Mouse (Mus musculus) small intestine, adult 2 months (tissue): ENCODE measurements at regions not wholly inside any gene's neighbourhood (a gene's known extent, or its start where the extent isn't known, plus 50 kb on each side); places are given as distances from the start of the nearest gene placed in this dataset.

ENCODE experiments used
- H3K27ac ChIP-seq: fragments of 200-500 bp; 2 replicates; pipeline ENCODE4 v1.5.1; 2012; ENCODE audit warnings: low read depth, low read length, control low read depth, inconsistent platforms; ENCODE audit not compliant: insufficient read depth
- H3K27me3 ChIP-seq: fragments of 200-500 bp; 2 replicates; pipeline ENCODE4 v1.6.1; 2012; ENCODE audit warnings: mild to moderate bottlenecking, moderate library complexity, low read length, inconsistent platforms; ENCODE audit not compliant: control insufficient read depth, insufficient read depth
- H3K36me3 ChIP-seq: fragments of 200-500 bp; 2 replicates; pipeline ENCODE4 v1.6.1; 2012; ENCODE audit warnings: mild to moderate bottlenecking, low read length, control low read depth, inconsistent platforms; ENCODE audit not compliant: control insufficient read depth, insufficient read depth
- H3K4me1 ChIP-seq: fragments of 200-500 bp; 2 replicates; pipeline ENCODE4 v1.6.1; 2012; ENCODE audit warnings: low read length, inconsistent platforms, mixed read lengths; ENCODE audit not compliant: control insufficient read depth, insufficient read depth, insufficient read length
- H3K4me3 ChIP-seq: fragments of 200-500 bp; 2 replicates; pipeline ENCODE4 v1.5.1; 2012; ENCODE audit warnings: low read depth, mild to moderate bottlenecking, control low read depth, inconsistent platforms, low read length, moderate library complexity
- CTCF ChIP-seq: fragments of 200-500 bp; IDR thresholded peaks from 2 replicates; pipeline ENCODE4 v1.5.1; 2012; ENCODE audit warnings: low read depth, mild to moderate bottlenecking, control low read depth, inconsistent platforms, low read length, moderate library complexity, mixed read lengths; ENCODE audit not compliant: insufficient replicate concordance, insufficient read length; ENCODE audit errors: extremely low read depth
- POLR2A ChIP-seq: fragments of 200-500 bp; IDR thresholded peaks from 2 replicates; pipeline ENCODE4 v1.6.1; 2012; ENCODE audit warnings: low read depth, mild to moderate bottlenecking, control low read depth, inconsistent platforms, low read length, moderate library complexity
- WGBS: fragments of 180-500 bp; shearing (Covaris S2); methylation state at CpG from one replicate; pipeline ENCODE4 v1.1.7; 2018; 5-methylcytosine and 5-hydroxymethylcytosine counted together

DNA sequence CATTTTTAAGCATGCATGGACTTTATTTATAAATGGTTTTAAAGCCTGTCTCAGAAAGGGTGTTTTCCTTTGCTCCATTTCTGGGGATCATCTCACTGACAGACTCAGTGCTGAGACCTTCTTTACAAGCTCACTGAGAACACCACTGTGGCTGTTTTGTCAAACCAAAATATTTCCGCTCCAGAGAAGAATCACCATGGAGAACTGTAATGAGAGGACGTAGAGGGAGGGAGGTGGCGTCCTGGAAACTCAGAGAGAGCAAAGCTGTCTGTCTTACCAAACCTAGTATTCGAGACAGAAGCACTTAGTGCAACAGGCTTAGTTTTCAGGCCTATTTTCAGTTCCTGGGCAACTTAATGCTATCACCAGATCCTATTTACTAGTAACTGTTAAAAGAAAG lies 2565.5 kb upstream of the 5930422O12Rik start:
- 68% methylated on average over 4 of the region's 4 CpGs for WGBS

DNA sequence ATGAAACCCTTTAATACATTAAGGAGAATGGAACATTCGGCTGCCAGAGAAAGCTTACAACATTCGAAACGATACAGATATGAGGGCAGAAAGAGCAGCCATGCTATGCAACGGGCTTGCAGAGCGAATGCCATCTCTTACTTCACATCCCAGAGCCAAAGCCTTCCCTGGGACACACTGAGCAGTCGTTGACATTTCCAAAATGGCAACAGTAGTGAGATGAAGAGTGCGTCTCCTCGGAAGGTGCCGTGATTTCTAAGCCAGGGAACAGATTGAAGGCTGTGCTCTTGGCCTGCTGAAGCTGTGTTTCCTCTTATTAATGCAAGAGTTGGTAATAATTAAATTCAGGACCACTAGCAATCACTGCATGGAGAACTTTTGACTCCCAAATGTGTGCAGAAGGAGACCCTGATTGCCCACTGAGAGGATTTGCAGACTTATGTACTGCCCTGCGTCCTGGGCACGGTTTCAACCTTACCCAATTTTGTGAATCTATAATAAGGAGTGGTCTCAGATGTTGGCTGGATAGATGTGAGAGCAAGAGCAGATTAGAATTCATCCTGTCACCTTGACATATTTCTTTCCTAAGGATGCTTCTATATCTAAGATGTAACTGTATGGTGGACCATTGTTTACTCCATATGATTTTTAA lies 2522.3 kb upstream of the 5930422O12Rik start:
- no peak overlapping the region for H3K27ac ChIP-seq
- no peaks in the 10 kb centered on the region for H3K36me3 ChIP-seq
- no peak for TF ChIP-seq POLR2A
- no peak for TF ChIP-seq CTCF
- 86% methylated on average over 11 of the region's 11 CpGs for WGBS
- no peaks in the 10 kb centered on the region for H3K4me1 ChIP-seq
- H3K4me3 ChIP-seq = no peak overlapping the region
- H3K27me3 ChIP-seq = no peaks in the 10 kb centered on the region

More for the DNA sequence above, 2565.5 kb upstream of the 5930422O12Rik start:
- H3K4me3 ChIP-seq = no peak overlapping the region
- H3K27me3 ChIP-seq = no peaks in the 10 kb centered on the region
- TF ChIP-seq POLR2A = no peak
- no peak for TF ChIP-seq CTCF
- H3K27ac ChIP-seq = no peak overlapping the region
- H3K36me3 ChIP-seq = no peaks in the 10 kb centered on the region
- H3K4me1 ChIP-seq = no peaks in the 10 kb centered on the region

DNA sequence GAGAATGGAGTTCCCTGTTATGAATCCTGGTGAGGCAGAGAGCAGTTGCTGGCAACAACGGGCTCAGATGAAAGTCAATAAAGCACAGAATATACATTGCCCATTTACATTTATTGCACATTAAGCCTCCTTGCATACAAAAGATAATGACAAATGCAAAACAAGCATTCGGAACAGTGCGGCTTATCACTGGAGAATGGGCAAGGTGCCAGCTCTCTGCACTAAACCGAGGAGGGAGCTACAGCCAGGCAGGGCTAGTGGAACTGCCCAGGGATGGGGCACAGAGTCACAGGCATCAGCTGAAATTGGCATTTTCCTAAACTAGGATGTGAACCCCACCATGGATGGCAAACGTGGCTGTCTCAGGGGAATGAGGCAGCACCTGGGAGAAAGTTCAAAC lies 2514.8 kb upstream of the 5930422O12Rik start:
- TF ChIP-seq POLR2A (no peak), CTCF (no peak)
- Histone ChIP-seq H3K4me3 (no peak overlapping the region), H3K27me3 (no peaks in the 10 kb centered on the region), H3K4me1 (no peaks in the 10 kb centered on the region), H3K27ac (no peak overlapping the region), H3K36me3 (no peaks in the 10 kb centered on the region)
- WGBS = 31% methylated on average over 5 of the region's 5 CpGs

DNA sequence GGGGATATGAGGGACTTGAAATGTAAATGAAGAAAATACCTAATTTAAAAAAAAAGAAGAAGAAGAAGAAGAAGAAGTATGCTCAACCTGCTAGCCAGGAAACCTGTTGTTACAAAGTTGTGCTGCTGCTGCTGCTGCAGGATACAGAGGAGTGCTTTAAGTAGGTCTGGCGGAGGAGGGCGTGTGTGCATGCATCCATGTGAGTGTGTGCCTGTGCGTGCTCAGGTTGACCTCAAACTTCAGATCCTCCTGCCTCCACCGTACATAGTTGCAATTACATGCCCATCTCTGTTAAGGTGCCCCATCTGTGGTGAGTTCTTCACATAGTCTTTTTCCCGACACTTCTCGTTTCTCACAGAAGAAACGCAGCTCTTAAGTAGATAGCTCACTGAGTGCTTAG lies 2513.4 kb upstream of the 5930422O12Rik start:
- TF ChIP-seq CTCF (no peak), POLR2A (no peak)
- no peak overlapping the region for H3K27ac ChIP-seq
- WGBS = 69% methylated on average over 7 of the region's 7 CpGs

DNA sequence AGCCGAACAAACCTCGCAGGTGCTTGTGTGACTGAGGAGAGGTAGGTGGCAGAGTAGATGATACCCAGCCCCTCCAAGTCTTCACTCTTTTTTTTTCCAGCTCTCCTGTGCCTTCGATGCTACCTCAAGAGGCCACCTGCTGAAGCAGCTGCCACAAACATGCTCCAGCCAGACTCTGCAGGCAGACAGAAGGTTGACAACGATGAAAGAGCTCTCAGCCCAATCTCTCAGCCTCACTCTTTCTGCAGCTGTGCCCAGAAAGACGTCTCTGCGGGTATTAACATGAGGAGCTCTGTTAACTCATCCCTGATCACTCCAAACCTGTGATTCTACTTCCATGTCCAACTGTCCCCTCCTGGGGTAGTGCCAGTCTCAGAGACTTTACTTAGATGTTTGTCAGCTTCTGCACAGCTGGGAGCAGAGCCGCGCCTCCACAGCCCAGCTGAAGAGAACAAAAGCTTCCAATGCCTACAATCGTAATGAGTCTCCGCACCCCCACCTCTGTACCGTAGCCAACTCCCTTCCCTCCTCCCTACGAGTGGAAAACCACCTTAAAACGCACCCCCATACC lies 2512.8 kb upstream of the 5930422O12Rik start:
- WGBS = 13% methylated on average over 13 of the region's 13 CpGs
- H3K4me3 ChIP-seq = no peak overlapping the region

More for the DNA sequence above, 2513.4 kb upstream of the 5930422O12Rik start:
- Histone ChIP-seq H3K4me1 (no peaks in the 10 kb centered on the region), H3K4me3 (no peak overlapping the region), H3K36me3 (no peaks in the 10 kb centered on the region), H3K27me3 (no peaks in the 10 kb centered on the region)

DNA sequence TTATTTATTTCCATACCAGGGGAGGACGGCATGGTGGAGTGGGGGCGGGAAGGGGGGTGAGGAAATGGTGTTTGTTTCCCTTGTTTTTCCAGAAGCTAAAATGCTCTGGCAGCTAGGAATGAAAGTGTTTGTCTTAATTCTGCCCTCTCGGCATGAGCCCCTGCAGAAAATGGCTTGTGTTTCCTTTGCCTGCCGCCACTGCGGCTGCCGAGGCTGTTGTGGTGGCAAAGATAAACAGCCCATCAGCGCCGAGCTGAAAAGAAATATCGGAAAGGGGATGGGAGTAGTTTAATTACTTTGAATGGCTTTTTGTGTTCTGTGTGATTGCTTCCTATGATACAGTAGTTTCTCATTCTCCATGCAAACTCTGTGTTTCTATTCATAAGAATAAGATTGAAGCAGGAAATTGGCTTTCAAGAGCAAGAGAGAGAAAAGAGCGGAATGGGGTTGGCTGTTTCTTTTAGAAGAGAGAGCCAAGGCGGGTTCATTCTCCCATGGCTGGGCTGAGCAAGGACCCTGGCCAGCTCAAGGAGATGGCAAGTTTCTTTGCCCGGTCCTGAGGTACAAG lies 2512.2 kb upstream of the 5930422O12Rik start:
- TF ChIP-seq CTCF (no peak), POLR2A (no peak)
- H3K27me3 ChIP-seq = no peaks in the 10 kb centered on the region
- WGBS = 14% methylated on average over 12 of the region's 12 CpGs
- H3K27ac ChIP-seq = no peak overlapping the region
- no peaks in the 10 kb centered on the region for H3K4me1 ChIP-seq
- no peak overlapping the region for H3K4me3 ChIP-seq
- no peaks in the 10 kb centered on the region for H3K36me3 ChIP-seq

More for the DNA sequence above, 2512.8 kb upstream of the 5930422O12Rik start:
- Histone ChIP-seq H3K36me3 (no peaks in the 10 kb centered on the region), H3K27ac (no peak overlapping the region), H3K27me3 (no peaks in the 10 kb centered on the region), H3K4me1 (no peaks in the 10 kb centered on the region)
- TF ChIP-seq CTCF = no peak
- TF ChIP-seq POLR2A = no peak

DNA sequence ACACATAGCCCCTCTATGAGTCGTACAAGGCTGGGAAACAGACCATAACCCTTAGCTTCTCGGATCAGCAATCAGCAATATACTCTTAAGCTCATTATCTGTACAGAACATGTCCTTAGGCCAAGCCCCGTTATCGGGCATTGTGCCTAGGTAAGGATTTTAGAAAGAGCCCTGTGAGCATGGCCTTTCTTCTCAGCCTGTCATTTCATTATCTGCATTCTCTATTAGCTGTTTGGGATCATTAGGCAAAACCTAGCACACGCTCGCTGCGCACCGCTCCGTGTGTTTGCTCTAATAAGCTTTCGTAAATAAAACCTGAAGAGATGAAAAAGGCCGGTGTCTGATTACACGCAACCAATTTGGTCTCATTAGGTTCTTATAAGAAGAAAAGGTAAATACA lies 2507.1 kb upstream of the 5930422O12Rik start:
- H3K36me3 ChIP-seq = no peaks in the 10 kb centered on the region
- no peaks in the 10 kb centered on the region for H3K4me1 ChIP-seq
- H3K4me3 ChIP-seq = no peak overlapping the region
- no peak overlapping the region for H3K27ac ChIP-seq
- 51% methylated on average over 12 of the region's 12 CpGs for WGBS
- TF ChIP-seq POLR2A = no peak
- no peak for TF ChIP-seq CTCF
- no peaks in the 10 kb centered on the region for H3K27me3 ChIP-seq
